Mouse (Mus musculus) cerebellum, adult 2 months (tissue): Measurements from ENCODE around the gene Gm20441.

Source experiments
- CTCF ChIP-seq: fragments of 200-500 bp; IDR thresholded peaks from 2 replicates; pipeline ENCODE4 v1.5.1; 2011; ENCODE audit warnings: low read depth, mild to moderate bottlenecking, control low read depth, low read length, moderate library complexity, borderline replicate concordance; ENCODE audit not compliant: insufficient read depth
- POLR2A ChIP-seq: fragments of 200-500 bp; IDR thresholded peaks from 2 replicates; pipeline ENCODE4 v1.6.1; 2011; ENCODE audit warnings: low read length, control low read depth, borderline replicate concordance; ENCODE audit not compliant: insufficient read depth

DNA sequence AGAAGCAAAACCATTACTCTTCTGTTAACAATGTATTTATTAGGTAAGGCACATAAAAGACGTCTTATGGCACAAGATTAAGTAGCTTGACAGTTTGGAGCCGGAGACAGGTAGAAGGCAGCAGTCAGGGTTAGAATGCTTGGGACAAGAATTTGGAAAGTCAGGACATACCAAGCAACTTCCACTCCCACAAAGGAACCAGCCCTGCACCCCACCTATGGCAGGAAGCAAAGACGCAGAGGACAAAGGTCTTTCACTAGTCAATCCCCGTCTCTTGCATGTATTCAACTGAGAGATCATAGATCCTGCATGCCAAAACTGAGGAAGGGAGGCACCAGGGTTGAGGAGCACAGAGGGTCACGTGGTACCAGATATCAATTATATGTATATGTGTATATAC, 6.7 kb downstream of the Gm20441 start:
- no peak for TF ChIP-seq CTCF
- no peak for TF ChIP-seq POLR2A
